ENCODE assay signal across 8 mouse cellular contexts in the genomic region with DNA sequence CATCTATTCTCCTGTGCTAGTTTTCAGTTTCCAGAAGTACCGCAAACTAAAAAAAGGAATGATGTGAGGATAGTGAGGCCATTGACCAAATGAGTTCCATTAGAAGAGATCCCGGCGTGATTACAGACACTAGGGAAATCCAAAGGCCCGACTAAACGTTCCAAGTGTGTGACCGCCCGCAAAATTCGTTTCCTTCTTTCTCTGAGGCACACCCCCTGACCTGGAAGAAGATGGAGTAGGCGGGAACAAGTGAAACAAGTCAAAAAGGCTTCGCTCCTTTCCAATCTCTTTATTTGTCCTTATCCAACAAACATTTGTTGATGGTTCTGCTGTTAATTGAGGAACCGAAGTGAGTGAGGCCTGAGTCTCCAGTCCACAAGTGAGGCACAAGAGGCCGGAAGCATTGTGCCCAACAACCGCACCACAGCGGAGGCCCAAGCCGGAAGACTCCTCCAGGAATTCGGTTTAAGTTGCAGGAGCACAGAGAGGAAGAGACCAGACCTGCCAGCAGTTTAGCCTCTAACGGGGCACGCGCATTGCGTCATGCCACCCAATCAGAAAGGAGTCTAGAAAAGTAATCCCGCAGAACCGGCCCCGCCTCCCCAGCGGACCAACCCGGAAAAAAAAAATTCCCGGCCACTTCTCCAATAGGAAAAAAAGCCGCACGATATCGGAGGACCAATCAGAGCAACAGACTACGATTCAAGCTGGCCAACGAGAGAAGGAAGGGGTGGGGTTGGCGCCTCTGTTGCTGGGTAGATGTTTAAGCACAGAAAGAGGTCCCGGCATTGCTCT. TPM values are rescaled to one million over a fixed set of nuclear protein-coding genes. Genes with fewer than 3 reads are reported as not detected.
DNase-seq lines count a peak whose midpoint lies in the region; ATAC-seq and TF ChIP-seq lines count a peak whose summit lies in the region.

A gene (minus strand): TSS at position 533 of the 795 bp plus-strand sequence.

- WGBS in forebrain, embryonic 14.5 days, result under 1% methylated on average over 33 of the region's 33 CpGs
- WGBS in liver, embryonic 15.5 days (ENCODE audit: insufficient replicate concordance), result 1% methylated on average over 33 of the region's 33 CpGs
- under 1% methylated on average over 33 of the region's 33 CpGs for WGBS in neural tube, embryonic 12.5 days

- H3K36me3 ChIP-seq in MEL (ENCODE audit: control insufficient read depth in 1 of 2, insufficient read depth in 2 of 2, low read length in 2 of 2), result peaks cover 8 to 31% of the 10 kb centered on the region in 2 experiments
- peaks cover 30% of the 10 kb centered on the region for H3K36me3 ChIP-seq in forebrain, embryonic 14.5 days (ENCODE audit: control insufficient read depth, insufficient read depth, low read length)
- H3K36me3 ChIP-seq in liver, embryonic 15.5 days (replicated peaks), result peaks cover 48% of the 10 kb centered on the region
- peaks cover 36% of the 10 kb centered on the region for H3K36me3 ChIP-seq in neural tube, embryonic 12.5 days
- peaks cover 5% of the 10 kb centered on the region for H3K36me3 ChIP-seq in testis, adult 2 months (ENCODE audit: control insufficient read depth, insufficient read depth, low read length)

- no peak for TF ChIP-seq CTCF in MEL (IDR thresholded peaks at IDR 0.05 in 2 of 3, conservative IDR thresholded peaks at IDR 0.05 in 1 of 3; ENCODE audit: control insufficient read depth in 1 of 3, insufficient read depth in 1 of 3, low read depth in 2 of 3, low read length in 3 of 3, poor library complexity in 1 of 3, severe bottlenecking in 1 of 3)
- no peak for TF ChIP-seq CTCF in testis, adult 2 months (IDR thresholded peaks at IDR 0.05; ENCODE audit: control insufficient read depth, insufficient read depth, insufficient replicate concordance, low read depth, low read length)

- peak; percentile 95 for ATAC-seq in forebrain, embryonic 14.5 days
- ATAC-seq in liver, embryonic 15.5 days (ENCODE audit: insufficient read depth), result peak; percentile 78
- ATAC-seq in neural tube, embryonic 12.5 days (ENCODE audit: low FRiP score, low read depth), result peak; percentile 95

- peak within 1 kb of the TSS; percentile 98 for H3K27ac ChIP-seq in MEL (ENCODE audit: control insufficient read depth, low read depth, low read length)
- H3K27ac ChIP-seq in forebrain, embryonic 14.5 days (ENCODE audit: low read depth, low read length), result peak within 1 kb of the TSS; percentile 99
- peak within 1 kb of the TSS; percentile 100 for H3K27ac ChIP-seq in liver, embryonic 15.5 days (replicated peaks)
- H3K27ac ChIP-seq in neural tube, embryonic 12.5 days, result peak within 1 kb of the TSS; percentile 98
- peak within 1 kb of the TSS; percentile 96 for H3K27ac ChIP-seq in testis, adult 2 months (ENCODE audit: control insufficient read depth, insufficient read depth, low read depth, low read length)

- H3K9ac ChIP-seq in MEL (ENCODE audit: control insufficient read depth, low read depth, low read length, poor library complexity, severe bottlenecking), result peak within 1 kb of the TSS; percentile 93
- H3K9ac ChIP-seq in forebrain, embryonic 14.5 days (ENCODE audit: low read length), result peak within 1 kb of the TSS; percentile 95
- H3K9ac ChIP-seq in liver, embryonic 15.5 days, result peak within 1 kb of the TSS; percentile 95
- peak within 1 kb of the TSS; percentile 98 for H3K9ac ChIP-seq in neural tube, embryonic 12.5 days

- H3K4me2 ChIP-seq in forebrain, embryonic 14.5 days (ENCODE audit: low read length), result peak within 1 kb of the TSS; percentile 88
- H3K4me2 ChIP-seq in liver, embryonic 15.5 days, result peak within 1 kb of the TSS; percentile 86
- peak within 1 kb of the TSS; percentile 97 for H3K4me2 ChIP-seq in neural tube, embryonic 12.5 days (replicated peaks)

- H3K4me1 ChIP-seq in MEL (ENCODE audit: control insufficient read depth in 1 of 2, insufficient read depth in 2 of 2, low read length in 2 of 2), result peaks cover 5 to 11% of the 10 kb centered on the region in 2 experiments; a peak in 3 of 4 replicates
- H3K4me1 ChIP-seq in forebrain, embryonic 14.5 days (ENCODE audit: control insufficient read depth, insufficient read depth, low read length), result peaks cover 38% of the 10 kb centered on the region
- peaks cover 43% of the 10 kb centered on the region for H3K4me1 ChIP-seq in liver, embryonic 15.5 days (replicated peaks)
- H3K4me1 ChIP-seq in neural tube, embryonic 12.5 days, result peaks cover 44% of the 10 kb centered on the region
- peaks cover 7% of the 10 kb centered on the region for H3K4me1 ChIP-seq in testis, adult 2 months (ENCODE audit: control insufficient read depth, insufficient read depth, low read length)

- peaks cover 53% of the 10 kb centered on the region for H3K79me2 ChIP-seq in MEL (ENCODE audit: control insufficient read depth, insufficient read depth, low read length, poor library complexity)

- peak within 1 kb of the TSS; percentile 96 to 98 for H3K4me3 ChIP-seq in MEL (ENCODE audit: control insufficient read depth in 1 of 2, insufficient read depth in 1 of 2, low read depth in 2 of 2, low read length in 2 of 2)
- H3K4me3 ChIP-seq in forebrain, embryonic 14.5 days (ENCODE audit: low read depth, low read length), result peak within 1 kb of the TSS; percentile 99
- peak within 1 kb of the TSS; percentile 92 for H3K4me3 ChIP-seq in liver, embryonic 15.5 days (replicated peaks)
- H3K4me3 ChIP-seq in neural tube, embryonic 12.5 days, result peak within 1 kb of the TSS; percentile 100
- peak within 1 kb of the TSS; percentile 90 for H3K4me3 ChIP-seq in testis, adult 2 months (ENCODE audit: control insufficient read depth, low read depth, low read length)

- H3K27me3 ChIP-seq in MEL (ENCODE audit: control insufficient read depth in 1 of 2, insufficient read depth in 2 of 2, low read length in 2 of 2), result no peaks in the 10 kb centered on the region
- no peaks in the 10 kb centered on the region for H3K27me3 ChIP-seq in forebrain, embryonic 14.5 days (replicated peaks; ENCODE audit: control insufficient read depth, insufficient read depth, low read length)
- no peaks in the 10 kb centered on the region for H3K27me3 ChIP-seq in liver, embryonic 15.5 days
- no peaks in the 10 kb centered on the region for H3K27me3 ChIP-seq in neural tube, embryonic 12.5 days (replicated peaks)
- H3K27me3 ChIP-seq in testis, adult 2 months (ENCODE audit: control insufficient read depth, insufficient read depth, low read length), result no peaks in the 10 kb centered on the region

- no peak for TF ChIP-seq RAD21 in MEL (IDR thresholded peaks at IDR 0.05; ENCODE audit: low read depth, low read length)

- H3K9me3 ChIP-seq in MEL (replicated peaks; ENCODE audit: insufficient read depth, low read length), result no peaks in the 10 kb centered on the region
- H3K9me3 ChIP-seq in forebrain, embryonic 14.5 days (replicated peaks; ENCODE audit: control insufficient read depth, low read length), result no peaks in the 10 kb centered on the region
- no peaks in the 10 kb centered on the region for H3K9me3 ChIP-seq in liver, embryonic 15.5 days (replicated peaks)
- no peaks in the 10 kb centered on the region for H3K9me3 ChIP-seq in neural tube, embryonic 12.5 days

- peak; percentile 99 for DNase-seq in MEL (ENCODE audit: low read depth, low spot score)
- peak; percentile 98 for DNase-seq in cerebellum, adult 11-12 months
- DNase-seq in forebrain, embryonic 14.5 days (ENCODE audit: low spot score), result peak; percentile 100
- peak; percentile 97 to 98 for DNase-seq in heart, postnatal 10 days
- peak; percentile 96 to 98 for DNase-seq in kidney, postnatal 4 days

- TF ChIP-seq POLR2A in MEL (IDR thresholded peaks at IDR 0.05; ENCODE audit: control insufficient read depth in 1 of 2, insufficient read depth in 1 of 2, low read depth in 1 of 2, low read length in 2 of 2, poor library complexity in 1 of 2), result peak in 1 of 2 experiments; percentile 88; a peak in 2 of 4 replicates
- TF ChIP-seq POLR2A in testis, adult 2 months (IDR thresholded peaks at IDR 0.05; ENCODE audit: control insufficient read depth, low read depth, low read length), result peak; percentile 94

- intact Hi-C loops in heart, postnatal 10 days (cut with DNase I), result loop anchor here (2.0 kb wide), 1 partner anchor 16 kb away; a partner anchor contains a TSS

- TF ChIP-seq EP300 in MEL (IDR thresholded peaks at IDR 0.05; ENCODE audit: low read depth in 1 of 2, low read length in 2 of 2), result no peak

TF ChIP-seq in MEL, 35 proteins besides CTCF, POLR2A, EP300 and RAD21 (continues in another document):
- TF ChIP-seq MAZ (IDR thresholded peaks at IDR 0.05; ENCODE audit: low read depth, low read length) (peak; percentile 48; the same call in 1 of the 2 replicates), ELF1 (IDR thresholded peaks at IDR 0.05; ENCODE audit: low read depth, low read length) (peak; percentile 91), NELFE (IDR thresholded peaks at IDR 0.05; ENCODE audit: low read depth, low read length) (peak; percentile 83), GATA1 (IDR thresholded peaks at IDR 0.05; ENCODE audit: low read depth, low read length) (peak; percentile 45; the same call in 1 of the 2 replicates), MYC (IDR thresholded peaks at IDR 0.05; ENCODE audit: low read depth, low read length) (peak; percentile 72; the same call in 1 of the 2 replicates), USF1 (IDR thresholded peaks at IDR 0.05; ENCODE audit: low read depth, low read length) (peak; percentile 62), CHD1 (IDR thresholded peaks at IDR 0.05; ENCODE audit: low read depth, low read length) (no peak; the same call in 1 of the 2 replicates), SMC3 (IDR thresholded peaks at IDR 0.05; ENCODE audit: low read depth, low read length) (no peak), SIN3A (IDR thresholded peaks at IDR 0.05; ENCODE audit: low read length) (peak; percentile 94), POLR2AphosphoS5 (IDR thresholded peaks at IDR 0.05; ENCODE audit: borderline replicate concordance, low read depth, low read length) (no peak), MAX (IDR thresholded peaks at IDR 0.05; ENCODE audit: low read length) (0 out of 2 replicates have a peak, but pooled peaks have one; percentile 3), ZC3H11A (IDR thresholded peaks at IDR 0.05; ENCODE audit: low read depth, low read length) (no peak), USF2 (IDR thresholded peaks at IDR 0.05; ENCODE audit: borderline replicate concordance in 1 of 2, insufficient read depth in 1 of 2, low read depth in 1 of 2, low read length in 2 of 2) (no peak), HCFC1 (IDR thresholded peaks at IDR 0.05; ENCODE audit: low read depth, low read length) (peak; percentile 80)

RNA-seq across cellular contexts. Expression of the gene that starts here (rescaled TPM):
- 22.9 and 24.2 TPM in 2 replicates for total RNA-seq in MEL (2012; rRNA removed)
- 10 to 100 TPM in 1 of 2 experiments, not detected in 1; 29.8 TPM for polyA plus RNA-seq in MEL (2012; ENCODE audit: insufficient read depth in 1 of 2, insufficient read length in 2 of 2, low read depth in 1 of 2, low replicate concordance in 2 of 2, missing spikeins in 1 of 2)
- polyA plus RNA-seq in forebrain, embryonic 14.5 days (2014; fragmentation: Nextera tagmentation; extraction: Ambion mirVana), result 50.7 and 65.3 TPM in 2 replicates
- total RNA-seq in heart, postnatal 10 days (2021), result 10 to 100 TPM; 14.2 to 17.6 TPM
- polyA plus RNA-seq in liver, embryonic 15.5 days (2015; fragmentation: Nextera tagmentation; extraction: Ambion mirVana), result 22.4 and 22.5 TPM in 2 replicates
- 55.2 and 57.7 TPM in 2 replicates for polyA plus RNA-seq in neural tube, embryonic 12.5 days (2016; fragmentation: Nextera tagmentation; extraction: Ambion mirVana)
- polyA plus RNA-seq in testis, adult 2 months (2012; rRNA removed), result 6.8 and 7.9 TPM in 2 replicates

Comparison
In these comparisons a context has a peak if more than half of its experiments do, and no peak if none do; other contexts are left out.
1. Peak in every context shown above with its lines: DNase-seq, ATAC-seq, H3K4me3 ChIP-seq and H3K27ac ChIP-seq.